ENCODE assay signal across 8 mouse cellular contexts in the genomic region with DNA sequence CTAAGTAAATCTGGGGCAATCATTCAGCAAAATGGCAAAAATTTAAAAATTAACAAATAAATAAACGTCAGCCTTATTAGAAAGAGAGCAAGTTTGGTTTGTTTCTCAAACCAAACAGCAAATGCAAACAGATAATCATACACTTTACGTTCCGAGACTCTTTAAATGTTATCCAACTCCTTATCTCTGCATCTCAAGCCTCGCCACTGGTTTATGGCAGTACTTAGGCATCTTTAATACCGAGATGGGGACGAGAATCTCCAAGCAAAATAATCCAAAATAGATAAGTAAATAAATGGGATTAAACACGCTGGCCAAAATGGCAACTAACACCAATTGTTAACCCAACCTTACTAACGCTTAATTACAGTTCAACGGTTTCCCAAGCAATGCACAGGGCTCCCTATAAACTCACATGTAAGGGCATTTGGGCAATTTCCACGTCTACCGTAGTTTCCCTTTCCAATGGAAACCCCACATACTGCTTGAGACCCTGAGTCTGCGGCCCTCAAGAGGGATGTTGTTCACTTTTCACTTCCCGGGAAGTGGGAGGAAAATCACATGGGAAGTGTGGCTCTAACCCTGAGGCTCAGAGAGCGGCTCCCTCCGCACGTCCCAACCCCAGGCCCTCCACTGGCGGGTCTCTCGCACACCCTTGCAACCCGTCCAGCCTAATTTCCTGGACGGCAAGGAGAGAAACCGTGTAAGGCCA. TPM values are rescaled to one million over a fixed set of nuclear protein-coding genes. Genes with fewer than 3 reads are reported as not detected.
A peak's percentile ranks its signal among the peaks of the same experiment; 100 is the strongest.
DNase-seq lines count a peak whose midpoint lies in the region; ATAC-seq and TF ChIP-seq lines count a peak whose summit lies in the region.

No protein-coding gene starts in this region.

- H3K36me3 ChIP-seq in thymus, adult 2 months (ENCODE audit: control insufficient read depth, insufficient read depth, low read length): no peaks in the 10 kb centered on the region
- no peaks in the 10 kb centered on the region for H3K36me3 ChIP-seq in hindbrain, embryonic 12.5 days
- peaks cover 2% of the 10 kb centered on the region; the same call in 1 of the 2 replicates for H3K36me3 ChIP-seq in midbrain, embryonic 11.5 days (ENCODE audit: control insufficient read depth, insufficient read depth, low read length)

- peak overlapping the region; percentile 84 for H3K4me2 ChIP-seq in hindbrain, embryonic 12.5 days (replicated peaks)
- H3K4me2 ChIP-seq in midbrain, embryonic 11.5 days: peak overlapping the region; percentile 81

- ATAC-seq in cerebellum, adult (ENCODE audit: insufficient number of reproducible peaks, low FRiP score, low TSS enrichment): peak; percentile 11; the same call in 1 of the 2 replicates
- ATAC-seq in hindbrain, embryonic 12.5 days (ENCODE audit: low FRiP score): peak; percentile 44
- ATAC-seq in midbrain, embryonic 11.5 days (ENCODE audit: low FRiP score): peak; percentile 36

- peak overlapping the region; percentile 76 for H3K9ac ChIP-seq in hindbrain, embryonic 12.5 days
- peak overlapping the region; percentile 93 for H3K9ac ChIP-seq in midbrain, embryonic 11.5 days (ENCODE audit: low read length)

- whole genome bisulfite sequencing in thymus, adult 2 months: 5% methylated on average over 21 of the region's 21 CpGs
- 10% methylated on average over 21 of the region's 21 CpGs for WGBS in hindbrain, embryonic 12.5 days
- WGBS in midbrain, embryonic 11.5 days: 9% methylated on average over 21 of the region's 21 CpGs

- DNase-seq in cerebellum, adult 8-10 months: no peak
- DNase-seq in thymus, adult 2 months: peak; percentile 19
- no peak for DNase-seq in thymus, postnatal 25 days
- no peak for DNase-seq in midbrain, embryonic 11.5 days (ENCODE audit: low spot score, missing footprints)
- no peak for DNase-seq in cerebellum, postnatal 25 days
- no peak for DNase-seq in thymus, postnatal 4 days

- no peaks in the 10 kb centered on the region for H3K9me3 ChIP-seq in hindbrain, embryonic 12.5 days (replicated peaks)
- H3K9me3 ChIP-seq in midbrain, embryonic 11.5 days (ENCODE audit: control insufficient read depth, low read length): no peaks in the 10 kb centered on the region

- TF ChIP-seq CTCF in thymus, adult 2 months (IDR thresholded peaks at IDR 0.05; ENCODE audit: borderline replicate concordance, control insufficient read depth, extremely low read depth, insufficient read depth, low read length, poor library complexity): no peak

- H3K27me3 ChIP-seq in thymus, adult 2 months (ENCODE audit: control insufficient read depth, insufficient read depth, low read length): no peaks in the 10 kb centered on the region
- no peaks in the 10 kb centered on the region for H3K27me3 ChIP-seq in hindbrain, embryonic 12.5 days
- H3K27me3 ChIP-seq in midbrain, embryonic 11.5 days (ENCODE audit: control insufficient read depth, insufficient read depth, low read length): no peaks in the 10 kb centered on the region

- no peak overlapping the region for H3K27ac ChIP-seq in thymus, adult 2 months (ENCODE audit: control insufficient read depth, insufficient read depth, low read length)
- peak overlapping the region; percentile 84; the same call in 1 of the 2 replicates for H3K27ac ChIP-seq in hindbrain, embryonic 12.5 days
- H3K27ac ChIP-seq in midbrain, embryonic 11.5 days (ENCODE audit: low read depth, low read length): no peak overlapping the region

- H3K4me1 ChIP-seq in thymus, adult 2 months (replicated peaks; ENCODE audit: control insufficient read depth, insufficient read depth, low read length): peaks cover 8% of the 10 kb centered on the region
- peaks cover 14% of the 10 kb centered on the region for H3K4me1 ChIP-seq in hindbrain, embryonic 12.5 days
- H3K4me1 ChIP-seq in midbrain, embryonic 11.5 days (ENCODE audit: control insufficient read depth, insufficient read depth, low read length): peaks cover 12% of the 10 kb centered on the region; the same call in 1 of the 2 replicates

- peak overlapping the region; percentile 79 for H3K4me3 ChIP-seq in thymus, adult 2 months (ENCODE audit: control insufficient read depth, insufficient read depth, low read length)
- peak overlapping the region; percentile 82 for H3K4me3 ChIP-seq in hindbrain, embryonic 12.5 days
- peak overlapping the region; percentile 97 for H3K4me3 ChIP-seq in midbrain, embryonic 11.5 days (ENCODE audit: low read depth, low read length)

- TF ChIP-seq POLR2A in thymus, adult 2 months (IDR thresholded peaks at IDR 0.05; ENCODE audit: control insufficient read depth, extremely low read depth, insufficient read depth, low read length, poor library complexity): no peak

RNA-seq across cellular contexts. Expression of gene U2surp, which starts 0.9 kb away (rescaled TPM):
- polyA plus RNA-seq in thymus, adult 2 months (2012; rRNA removed): 5.8 and 6.6 TPM in 2 replicates
- 159 and 182 TPM in 2 replicates for polyA plus RNA-seq in hindbrain, embryonic 12.5 days (2016; fragmentation: Nextera tagmentation; extraction: Ambion mirVana)
- polyA plus RNA-seq in midbrain, embryonic 11.5 days (2014; fragmentation: Nextera tagmentation; extraction: Ambion mirVana): 157 and 169 TPM in 2 replicates

RNA-seq across cellular contexts. Expression of gene Paqr9, which starts 48.6 kb away (rescaled TPM):
- polyA plus RNA-seq in thymus, adult 2 months (2012; rRNA removed): 4.9 and 5.9 TPM in 2 replicates
- 1.2 TPM in 2 replicates for polyA plus RNA-seq in hindbrain, embryonic 12.5 days (2016; fragmentation: Nextera tagmentation; extraction: Ambion mirVana)
- polyA plus RNA-seq in midbrain, embryonic 11.5 days (2014; fragmentation: Nextera tagmentation; extraction: Ambion mirVana): 0.33 and 0.36 TPM in 2 replicates

Comparison
In these comparisons a context has a peak if more than half of its experiments do, and no peak if none do; other contexts are left out.
1. RNA of gene U2surp, which starts 0.9 kb away (polyA plus RNA-seq): 159 to 182 TPM in hindbrain, embryonic 12.5 days and 157 to 169 TPM in midbrain, embryonic 11.5 days; 5.8 to 6.6 TPM in thymus, adult 2 months; every median in the first group is over 10 times any median in the second.
2. Peak in every context shown above with its lines, with median percentiles within 50 percentile points of each other: ATAC-seq and H3K4me3 ChIP-seq.